10 mouse cellular contexts compared by ENCODE assay signal in genomic region chr10:18480836-18481235, GRCm38 (mm10).
DNase-seq lines count a peak whose midpoint lies in the region; ATAC-seq and TF ChIP-seq lines count a peak whose summit lies in the region.
"Had no signal": no experiment of that assay in that cellular context is flagged by ENCODE, and none has a peak within 500 bp of the region (broad histone marks: within the 10 kb centered on the region; RNA-seq: fewer than 3 reads in every experiment).

No protein-coding gene starts in this region.

- TF ChIP-seq CTCF in kidney, adult 2 months (conservative IDR thresholded peaks at IDR 0.05; ENCODE audit: insufficient read depth, insufficient read length, low read depth, low read length): no peak

- no peak overlapping the region for H3K4me3 ChIP-seq in kidney, adult 2 months (ENCODE audit: insufficient read depth, low read depth, low read length)
- no peak overlapping the region for H3K4me3 ChIP-seq in forebrain, embryonic 14.5 days (ENCODE audit: low read depth, low read length)

- peak; percentile 42 to 90 for DNase-seq in adrenal gland, adult (ENCODE audit: inconsistent age in 2 of 2, low spot score in 1 of 2)
- DNase-seq in adrenal gland, postnatal 25 days: no peak
- DNase-seq in kidney, adult 2 months: peak; percentile 30
- DNase-seq in kidney, postnatal 25 days: no peak
- peak; percentile 17 for DNase-seq in right cerebral cortex, adult 18-20 months
- DNase-seq in right cerebral cortex, postnatal 14 days: no peak
- DNase-seq in forebrain, embryonic 14.5 days (ENCODE audit: low spot score): no peak
- DNase-seq in cerebellum, postnatal 25 days: no peak
- DNase-seq: right cerebral cortex, postnatal 25 days had no signal

- H3K27me3 ChIP-seq in kidney, adult 2 months (replicated peaks; ENCODE audit: control insufficient read depth, insufficient read depth, low read length): no peaks in the 10 kb centered on the region
- H3K27me3 ChIP-seq in forebrain, embryonic 14.5 days (replicated peaks; ENCODE audit: control insufficient read depth, insufficient read depth, low read length): no peaks in the 10 kb centered on the region

- H3K4me1 ChIP-seq in kidney, adult 2 months (ENCODE audit: control insufficient read depth, insufficient read depth, low read length): peaks cover 14% of the 10 kb centered on the region
- H3K4me1 ChIP-seq in forebrain, embryonic 14.5 days (ENCODE audit: control insufficient read depth, insufficient read depth, low read length): peaks cover 18% of the 10 kb centered on the region

- no peak overlapping the region for H3K4me2 ChIP-seq in forebrain, embryonic 14.5 days (ENCODE audit: low read length)

- 48% methylated on average over 10 of the region's 10 CpGs for WGBS in kidney, adult 2 months
- 84% methylated on average over 10 of the region's 10 CpGs for WGBS in forebrain, embryonic 14.5 days

- H3K9ac ChIP-seq in forebrain, embryonic 14.5 days (ENCODE audit: low read length): no peak overlapping the region

- no peaks in the 10 kb centered on the region for H3K9me3 ChIP-seq in forebrain, embryonic 14.5 days (replicated peaks; ENCODE audit: control insufficient read depth, low read length)

- H3K36me3 ChIP-seq in kidney, adult 2 months (ENCODE audit: control insufficient read depth, insufficient read depth, low read length): no peaks in the 10 kb centered on the region
- 0 out of 2 replicates have a peak, but pooled peaks cover 4% of the 10 kb centered on the region for H3K36me3 ChIP-seq in forebrain, embryonic 14.5 days (ENCODE audit: control insufficient read depth, insufficient read depth, low read length)

- H3K27ac ChIP-seq in kidney, adult 2 months (ENCODE audit: insufficient read depth, low read depth, low read length): no peak overlapping the region; the same call in 1 of the 2 replicates
- H3K27ac ChIP-seq in forebrain, embryonic 14.5 days (ENCODE audit: low read depth, low read length): no peak overlapping the region

- ATAC-seq in forebrain, embryonic 14.5 days: no peak
- ATAC-seq: activated CD4-positive, CD25-positive, alpha-beta regulatory T cell, adult 4 months had no signal

- TF ChIP-seq POLR2A in kidney, adult 2 months (IDR thresholded peaks at IDR 0.05; ENCODE audit: low read depth, low read length): no peak

Comparison
In these comparisons a context has a peak if more than half of its experiments do, and no peak if none do; other contexts are left out.
1. DNase-seq: peak in adrenal gland, adult (2 of 2), kidney, adult 2 months (single experiment) and right cerebral cortex, adult 18-20 months (single experiment); none in adrenal gland, postnatal 25 days (single experiment), kidney, postnatal 25 days (0 of 2), right cerebral cortex, postnatal 14 days (single experiment), forebrain, embryonic 14.5 days (single experiment) and cerebellum, postnatal 25 days (0 of 2).